Mouse (Mus musculus) testis, adult 2 months (tissue): Measurements from ENCODE around the gene Rasgef1b.

ENCODE experiments used
- CTCF ChIP-seq: fragments of 200-500 bp; IDR thresholded peaks from 2 replicates; pipeline ENCODE4 v1.5.1; 2012; ENCODE audit warnings: low read depth, mild to moderate bottlenecking, inconsistent platforms, low read length, moderate library complexity; ENCODE audit not compliant: control insufficient read depth, insufficient read depth, insufficient replicate concordance
- POLR2A ChIP-seq: fragments of 200-500 bp; IDR thresholded peaks from 2 replicates; pipeline ENCODE4 v1.6.1; 2012; ENCODE audit warnings: low read depth, mild to moderate bottlenecking, inconsistent platforms, low read length, moderate library complexity; ENCODE audit not compliant: control insufficient read depth

GRCm38 (mm10) chr5:99218385-99218784 lies 510.5 kb downstream of the Rasgef1b start:
- no peak for TF ChIP-seq CTCF
- no peak for TF ChIP-seq POLR2A
